Mouse (Mus musculus) adrenal gland, adult 18-20 months (tissue): ENCODE results near the gene Diaph3. TPM values are rescaled to one million over a fixed set of nuclear protein-coding genes. Genes with fewer than 3 reads are reported as not detected.
"Not testable (repeated sequence)": the region's sequence is repeated elsewhere in the genome, so short reads cannot be mapped to it uniquely, and the experiment has no call there.

ENCODE experiments used
- DNase-seq, 2 experiments: peaks; one replicate each; pipeline ENCODE4 v3.0.0; 2021 to 2022; ENCODE audit warnings: low spot score in 2 of 2
- total RNA-seq, 2 experiments: library from RNA; stranded (reverse); gene quantifications; 1 replicate in 1 of 2; 2 replicates in 1 of 2; pipeline ENCODE4 v1.2.3; 2021

The Diaph3 gene
- total RNA-seq, 2 experiments from 2014 or later: 1.0 to 1.4 TPM

GRCm38 (mm10) chr14:86744523-86744922 is 396.5 kb downstream of the Diaph3 start:
- DNase-seq: no peak

- DNase-seq: no peak
Observed at GRCm38 (mm10) chr14:86741855-86742531, 399.0 kb downstream of the Diaph3 start.

- DNase-seq: no peak
Observed at GRCm38 (mm10) chr14:86738916-86739315, 402.1 kb downstream of the Diaph3 start.

- DNase-seq: no peak
Observed at GRCm38 (mm10) chr14:86736646-86737045, 404.4 kb downstream of the Diaph3 start.

GRCm38 (mm10) chr14:86731300-86731699 is 409.7 kb downstream of the Diaph3 start:
- no peak for DNase-seq

- no peak for DNase-seq
Observed at GRCm38 (mm10) chr14:86729617-86730098, 411.4 kb downstream of the Diaph3 start.

GRCm38 (mm10) chr14:86727538-86728045 is 413.4 kb downstream of the Diaph3 start:
- DNase-seq: no peak

GRCm38 (mm10) chr14:86721768-86722167 is 419.3 kb downstream of the Diaph3 start:
- DNase-seq: no peak

- DNase-seq: no peak
Observed at GRCm38 (mm10) chr14:86721082-86721481, 420.0 kb downstream of the Diaph3 start.

- not testable (repeated sequence) for DNase-seq
Observed at GRCm38 (mm10) chr14:86720408-86720807, 420.6 kb downstream of the Diaph3 start.

- no peak for DNase-seq
Observed at GRCm38 (mm10) chr14:86714088-86714690, 426.8 kb downstream of the Diaph3 start.

GRCm38 (mm10) chr14:86704080-86704479 is 437.0 kb downstream of the Diaph3 start:
- no peak for DNase-seq

GRCm38 (mm10) chr14:86701145-86701544 is 439.9 kb downstream of the Diaph3 start:
- DNase-seq: no peak

GRCm38 (mm10) chr14:86697887-86698286 is 443.1 kb downstream of the Diaph3 start:
- peak in 1 of 2 experiments; percentile 12 for DNase-seq

- no peak for DNase-seq
Observed at GRCm38 (mm10) chr14:86692714-86693113, 448.3 kb downstream of the Diaph3 start.

- DNase-seq: no peak
Observed at GRCm38 (mm10) chr14:86691298-86691697, 449.7 kb downstream of the Diaph3 start.

GRCm38 (mm10) chr14:86684585-86685503 is 456.2 kb downstream of the Diaph3 start:
- no peak for DNase-seq

GRCm38 (mm10) chr14:86681951-86682350 is 459.1 kb downstream of the Diaph3 start:
- DNase-seq: no peak

GRCm38 (mm10) chr14:86678992-86679391 is 462.0 kb downstream of the Diaph3 start:
- DNase-seq: no peak

- DNase-seq: no peak
Observed at GRCm38 (mm10) chr14:86678179-86678780, 462.8 kb downstream of the Diaph3 start.

- DNase-seq: no peak
Observed at GRCm38 (mm10) chr14:86677015-86677414, 464.0 kb downstream of the Diaph3 start.
